Mouse (Mus musculus) yolk sac, embryonic 10.5 days (tissue): ENCODE results near the gene Fam111a.
"Not testable (repeated sequence)": the region's sequence is repeated elsewhere in the genome, so short reads cannot be mapped to it uniquely, and the experiment has no call there.

ENCODE experiments used
- DNase-seq: peaks from one replicate; pipeline ENCODE4 v3.0.0-alpha.2; 2017; ENCODE audit warnings: low spot score

Gene Fam111a

GRCm38 (mm10) chr19:12545440-12545839, at the start of gene Fam111a:
Fam111a (plus strand) TSS chr19:12545740.
- not testable (repeated sequence) for DNase-seq

GRCm38 (mm10) chr19:12496241-12496640, 49.3 kb upstream of the Fam111a start:
- no peak for DNase-seq

GRCm38 (mm10) chr19:12497909-12498308, 47.6 kb upstream of the Fam111a start:
- no peak for DNase-seq

- no peak for DNase-seq
Measured at GRCm38 (mm10) chr19:12498321-12498720, 47.2 kb upstream of the Fam111a start.

- no peak for DNase-seq
Measured at GRCm38 (mm10) chr19:12498941-12499340, 46.6 kb upstream of the Fam111a start.

- no peak for DNase-seq
Measured at GRCm38 (mm10) chr19:12499485-12499884, 46.1 kb upstream of the Fam111a start.

GRCm38 (mm10) chr19:12500124-12500523, 45.4 kb upstream of the Fam111a start:
- DNase-seq = no peak

- DNase-seq = peak; percentile 42
Measured at GRCm38 (mm10) chr19:12500881-12501311, 44.6 kb upstream of the Fam111a start.

GRCm38 (mm10) chr19:12501370-12502347, 43.9 kb upstream of the Fam111a start, which contains the start of gene Dtx4:
Dtx4 (minus strand) TSS chr19:12501454.
- DNase-seq = peak; percentile 90

GRCm38 (mm10) chr19:12502756-12503155, 42.8 kb upstream of the Fam111a start:
- no peak for DNase-seq

GRCm38 (mm10) chr19:12514621-12515020, 30.9 kb upstream of the Fam111a start:
- no peak for DNase-seq

GRCm38 (mm10) chr19:12517671-12518540, 27.6 kb upstream of the Fam111a start:
- peak; percentile 52 for DNase-seq

- no peak for DNase-seq
Measured at GRCm38 (mm10) chr19:12518541-12518890, 27.0 kb upstream of the Fam111a start.

- no peak for DNase-seq
Measured at GRCm38 (mm10) chr19:12523377-12523776, 22.2 kb upstream of the Fam111a start.

- no peak for DNase-seq
Measured at GRCm38 (mm10) chr19:12537168-12537567, 8.4 kb upstream of the Fam111a start.

- no peak for DNase-seq
Measured at GRCm38 (mm10) chr19:12539975-12540374, 5.6 kb upstream of the Fam111a start.

GRCm38 (mm10) chr19:12540727-12541126, 4.8 kb upstream of the Fam111a start:
- no peak for DNase-seq

- DNase-seq = no peak
Measured at GRCm38 (mm10) chr19:12541644-12542043, 3.9 kb upstream of the Fam111a start.

- DNase-seq = no peak
Measured at GRCm38 (mm10) chr19:12549166-12549565, 3.6 kb downstream of the Fam111a start.

GRCm38 (mm10) chr19:12550005-12550942, 4.7 kb downstream of the Fam111a start:
- DNase-seq = no peak

GRCm38 (mm10) chr19:12556293-12556692, 10.8 kb downstream of the Fam111a start:
- no peak for DNase-seq
